Mouse (Mus musculus): ENCODE results near the gene Kdm4a. TPM values are rescaled to one million over a fixed set of nuclear protein-coding genes. Genes with fewer than 3 reads are reported as not detected.

Kdm4a gene
- polyA plus RNA-seq, 1 experiment from 2014 or later = 26.7 TPM

DNA sequence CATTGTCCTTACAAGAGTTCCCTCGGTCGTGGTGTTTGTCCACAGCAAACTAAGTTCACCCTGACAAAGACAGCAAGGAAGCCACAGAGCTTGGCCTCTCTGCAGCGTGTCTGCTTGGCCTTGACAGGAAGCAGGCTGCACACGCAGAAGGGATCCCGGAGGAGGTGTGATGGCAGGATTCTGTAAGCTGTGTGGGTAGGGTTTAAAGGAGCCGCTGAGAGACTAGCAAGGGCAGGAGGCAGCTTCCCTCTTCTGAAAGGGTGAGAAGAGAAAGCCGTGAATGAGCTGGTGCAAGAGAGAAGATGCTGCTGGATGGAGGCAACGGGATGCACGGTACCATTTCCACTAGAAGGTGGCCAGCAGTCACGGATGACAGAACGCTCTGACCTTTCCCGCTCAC is 67.2 kb downstream of the Kdm4a start:
- Histone ChIP-seq H3K9me3 (ENCODE audit: control insufficient read depth, low read length) (0 out of 2 replicates have a peak, but pooled peaks cover 4% of the 10 kb centered on the region), H3K4me2 (ENCODE audit: low read length) (no peak overlapping the region), H3K27ac (replicated peaks in 1 of 2; ENCODE audit: control insufficient read depth in 1 of 2, insufficient read depth in 1 of 2, low read depth in 2 of 2, low read length in 2 of 2) (no peak overlapping the region), H3K27me3 (ENCODE audit: control insufficient read depth, insufficient read depth, low read length) (no peaks in the 10 kb centered on the region), H3K36me3 (ENCODE audit: control insufficient read depth, insufficient read depth, low read length) (0 out of 2 replicates have a peak, but pooled peaks cover 3% of the 10 kb centered on the region), H3K4me3 (ENCODE audit: control insufficient read depth in 1 of 2, insufficient read depth in 1 of 2, low read depth in 1 of 2, low read length in 2 of 2) (no peak overlapping the region), H3K9ac (ENCODE audit: low read length) (no peak overlapping the region), H3K4me1 (ENCODE audit: control insufficient read depth in 2 of 2, insufficient read depth in 2 of 2, low read length in 2 of 2) (peaks cover 10 to 18% of the 10 kb centered on the region in 2 experiments)
- no peak for ATAC-seq (ENCODE audit: insufficient number of reproducible peaks, insufficient read depth, low FRiP score, low read depth)
- WGBS = 70% methylated on average over 12 of the region's 12 CpGs

DNA sequence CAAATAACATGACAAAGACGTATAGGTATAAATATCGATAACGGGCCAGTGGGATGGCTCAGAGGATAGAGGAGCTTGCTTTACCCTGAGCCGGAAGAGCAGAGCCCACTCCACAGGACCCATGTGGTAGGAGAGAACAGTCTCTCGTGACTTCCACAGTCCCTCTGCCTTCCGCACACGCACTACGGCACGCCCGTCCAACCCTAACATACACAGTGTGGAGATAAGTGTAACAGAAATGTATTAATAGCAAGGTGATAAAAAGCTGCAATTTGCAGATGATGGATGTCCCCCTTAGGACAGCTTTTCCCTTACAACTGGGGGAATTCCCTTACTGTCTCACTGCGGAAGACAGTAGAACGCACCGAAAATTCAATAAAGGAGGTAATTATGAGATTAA is 70.2 kb downstream of the Kdm4a start:
- H3K27me3 ChIP-seq (ENCODE audit: control insufficient read depth, insufficient read depth, low read length) = no peaks in the 10 kb centered on the region
- peak overlapping the region; percentile 26 for H3K4me2 ChIP-seq (ENCODE audit: low read length)
- H3K9ac ChIP-seq (ENCODE audit: low read length) = no peak overlapping the region
- peaks cover 15 to 32% of the 10 kb centered on the region in 2 experiments for H3K4me1 ChIP-seq (ENCODE audit: control insufficient read depth in 2 of 2, insufficient read depth in 2 of 2, low read length in 2 of 2)
- 0 out of 2 replicates have a peak, but pooled peaks cover 4% of the 10 kb centered on the region for H3K9me3 ChIP-seq (ENCODE audit: control insufficient read depth, low read length)
- H3K36me3 ChIP-seq (ENCODE audit: control insufficient read depth, insufficient read depth, low read length) = 0 out of 2 replicates have a peak, but pooled peaks cover 3% of the 10 kb centered on the region
- WGBS = 54% methylated on average over 13 of the region's 13 CpGs
- no peak overlapping the region for H3K4me3 ChIP-seq (ENCODE audit: control insufficient read depth in 1 of 2, insufficient read depth in 1 of 2, low read depth in 1 of 2, low read length in 2 of 2)
- ATAC-seq (ENCODE audit: insufficient number of reproducible peaks, insufficient read depth, low FRiP score, low read depth) = no peak
- H3K27ac ChIP-seq (replicated peaks in 1 of 2; ENCODE audit: control insufficient read depth in 1 of 2, insufficient read depth in 1 of 2, low read depth in 2 of 2, low read length in 2 of 2) = peak overlapping the region in 1 of 2 experiments; percentile 25; a peak in 1 of 4 replicates

DNA sequence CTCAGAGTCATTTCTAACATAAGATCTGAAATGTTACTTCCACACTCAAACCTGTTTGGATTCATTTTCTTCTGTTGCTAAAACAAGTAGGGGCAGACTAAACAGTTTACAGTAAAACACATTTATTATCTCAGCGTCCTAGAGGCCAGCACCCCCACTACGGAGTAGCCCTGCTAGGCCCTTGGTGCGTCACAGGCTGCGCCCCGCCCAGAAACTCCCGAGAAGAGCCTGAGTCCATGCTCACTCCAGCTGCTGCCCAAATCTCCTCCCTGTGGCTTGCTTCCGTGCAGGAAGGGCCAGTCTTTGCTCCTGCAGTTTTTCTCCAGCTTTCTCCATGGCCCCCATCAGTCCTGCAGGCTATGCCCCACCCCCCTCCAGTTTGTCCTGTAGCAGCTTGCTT is 71.1 kb downstream of the Kdm4a start:
- Histone ChIP-seq H3K27ac (replicated peaks in 1 of 2; ENCODE audit: control insufficient read depth in 1 of 2, insufficient read depth in 1 of 2, low read depth in 2 of 2, low read length in 2 of 2) (no peak overlapping the region), H3K9ac (ENCODE audit: low read length) (no peak overlapping the region), H3K4me1 (ENCODE audit: control insufficient read depth in 2 of 2, insufficient read depth in 2 of 2, low read length in 2 of 2) (peaks cover 15 to 32% of the 10 kb centered on the region in 2 experiments), H3K4me3 (ENCODE audit: control insufficient read depth in 1 of 2, insufficient read depth in 1 of 2, low read depth in 1 of 2, low read length in 2 of 2) (no peak overlapping the region), H3K27me3 (ENCODE audit: control insufficient read depth, insufficient read depth, low read length) (no peaks in the 10 kb centered on the region), H3K36me3 (ENCODE audit: control insufficient read depth, insufficient read depth, low read length) (0 out of 2 replicates have a peak, but pooled peaks cover 3% of the 10 kb centered on the region), H3K4me2 (ENCODE audit: low read length) (no peak overlapping the region), H3K9me3 (ENCODE audit: control insufficient read depth, low read length) (0 out of 2 replicates have a peak, but pooled peaks cover 4% of the 10 kb centered on the region)
- 47% methylated on average over 7 of the region's 7 CpGs for WGBS
- no peak for ATAC-seq (ENCODE audit: insufficient number of reproducible peaks, insufficient read depth, low FRiP score, low read depth)

DNA sequence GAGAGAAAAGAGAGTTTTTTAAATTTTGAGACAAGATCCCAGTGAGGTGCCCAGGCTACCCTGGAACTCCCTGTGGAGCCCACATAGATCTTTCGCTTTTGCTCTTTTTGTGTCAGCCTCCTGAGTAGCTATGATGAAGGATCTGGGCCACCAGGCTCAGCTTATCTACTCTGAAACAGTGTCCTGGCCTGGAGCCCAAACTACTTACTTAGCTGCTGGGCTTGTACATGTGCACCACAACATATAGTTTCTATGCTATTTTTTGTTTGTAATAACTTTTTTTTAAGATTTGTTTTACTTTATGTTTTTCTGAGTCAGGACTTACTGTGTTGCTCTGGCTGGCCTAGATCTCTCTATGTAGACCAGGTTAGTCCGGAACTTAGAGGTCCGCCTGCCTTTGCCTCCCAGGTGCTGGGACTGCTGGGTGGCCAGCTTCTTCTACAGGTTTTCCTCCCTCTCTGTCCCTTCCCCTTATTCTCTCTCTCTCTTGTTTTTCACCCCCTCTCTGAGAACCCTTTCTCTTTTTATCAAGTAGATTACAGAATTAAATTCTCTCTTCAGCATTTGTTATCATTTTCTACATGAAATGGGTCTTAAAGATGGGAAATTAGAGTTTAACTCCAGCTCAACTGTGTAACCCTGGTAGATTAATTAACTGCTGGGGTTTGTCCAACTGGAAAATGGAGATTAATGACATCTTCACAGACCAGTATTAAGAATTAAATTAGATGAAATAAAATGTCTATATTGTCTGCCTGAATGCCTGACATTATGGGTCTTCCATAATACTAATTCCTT is 74.4 kb downstream of the Kdm4a start:
- 71% methylated on average over 3 of the region's 3 CpGs for WGBS
- Histone ChIP-seq H3K9ac (ENCODE audit: low read length) (no peak overlapping the region), H3K27me3 (ENCODE audit: control insufficient read depth, insufficient read depth, low read length) (no peaks in the 10 kb centered on the region), H3K4me2 (ENCODE audit: low read length) (no peak overlapping the region), H3K4me3 (ENCODE audit: control insufficient read depth in 1 of 2, insufficient read depth in 1 of 2, low read depth in 1 of 2, low read length in 2 of 2) (no peak overlapping the region), H3K9me3 (ENCODE audit: control insufficient read depth, low read length) (0 out of 2 replicates have a peak, but pooled peaks cover 4% of the 10 kb centered on the region), H3K36me3 (ENCODE audit: control insufficient read depth, insufficient read depth, low read length) (0 out of 2 replicates have a peak, but pooled peaks cover 3% of the 10 kb centered on the region), H3K27ac (replicated peaks in 1 of 2; ENCODE audit: control insufficient read depth in 1 of 2, insufficient read depth in 1 of 2, low read depth in 2 of 2, low read length in 2 of 2) (no peak overlapping the region), H3K4me1 (ENCODE audit: control insufficient read depth in 2 of 2, insufficient read depth in 2 of 2, low read length in 2 of 2) (peaks cover 15 to 32% of the 10 kb centered on the region in 2 experiments)
- ATAC-seq (ENCODE audit: insufficient number of reproducible peaks, insufficient read depth, low FRiP score, low read depth) = no peak

DNA sequence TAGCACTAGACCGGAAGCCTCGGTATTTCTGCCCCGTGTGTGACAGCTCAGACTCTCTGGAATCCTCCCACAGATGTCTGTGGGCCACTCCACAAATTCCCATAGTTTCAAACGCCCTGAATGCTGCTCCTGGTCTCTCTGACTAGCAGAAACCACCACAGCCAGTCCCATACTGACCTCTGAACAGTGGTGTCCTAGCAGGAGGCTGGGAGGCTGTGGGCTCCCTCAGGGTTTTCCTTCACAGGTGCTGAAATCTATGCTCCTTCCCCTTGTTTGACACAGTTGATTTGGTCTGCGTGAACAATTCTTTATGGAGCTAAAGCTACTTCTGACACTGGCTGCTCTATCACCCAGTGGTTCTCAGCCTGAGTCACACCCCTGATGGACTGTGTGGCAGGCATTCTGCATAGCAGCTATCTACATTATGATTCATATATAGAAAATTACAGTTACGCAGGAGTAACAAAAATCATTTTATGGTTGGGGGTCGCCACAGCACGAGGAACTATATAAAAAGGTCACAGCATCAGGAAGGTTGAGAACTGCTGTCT is 76.5 kb downstream of the Kdm4a start:
- no peak for ATAC-seq (ENCODE audit: insufficient number of reproducible peaks, insufficient read depth, low FRiP score, low read depth)
- no peak overlapping the region for H3K27ac ChIP-seq (replicated peaks in 1 of 2; ENCODE audit: control insufficient read depth in 1 of 2, insufficient read depth in 1 of 2, low read depth in 2 of 2, low read length in 2 of 2)
- WGBS = 60% methylated on average over 8 of the region's 8 CpGs
- 0 out of 2 replicates have a peak, but pooled peaks cover 4% of the 10 kb centered on the region for H3K9me3 ChIP-seq (ENCODE audit: control insufficient read depth, low read length)
- no peak overlapping the region for H3K9ac ChIP-seq (ENCODE audit: low read length)
- H3K4me2 ChIP-seq (ENCODE audit: low read length) = no peak overlapping the region
- peaks cover 4 to 15% of the 10 kb centered on the region in 2 experiments for H3K4me1 ChIP-seq (ENCODE audit: control insufficient read depth in 2 of 2, insufficient read depth in 2 of 2, low read length in 2 of 2)
- 0 out of 2 replicates have a peak, but pooled peaks cover 3% of the 10 kb centered on the region for H3K36me3 ChIP-seq (ENCODE audit: control insufficient read depth, insufficient read depth, low read length)
- no peak overlapping the region for H3K4me3 ChIP-seq (ENCODE audit: control insufficient read depth in 1 of 2, insufficient read depth in 1 of 2, low read depth in 1 of 2, low read length in 2 of 2)
- no peaks in the 10 kb centered on the region for H3K27me3 ChIP-seq (ENCODE audit: control insufficient read depth, insufficient read depth, low read length)

DNA sequence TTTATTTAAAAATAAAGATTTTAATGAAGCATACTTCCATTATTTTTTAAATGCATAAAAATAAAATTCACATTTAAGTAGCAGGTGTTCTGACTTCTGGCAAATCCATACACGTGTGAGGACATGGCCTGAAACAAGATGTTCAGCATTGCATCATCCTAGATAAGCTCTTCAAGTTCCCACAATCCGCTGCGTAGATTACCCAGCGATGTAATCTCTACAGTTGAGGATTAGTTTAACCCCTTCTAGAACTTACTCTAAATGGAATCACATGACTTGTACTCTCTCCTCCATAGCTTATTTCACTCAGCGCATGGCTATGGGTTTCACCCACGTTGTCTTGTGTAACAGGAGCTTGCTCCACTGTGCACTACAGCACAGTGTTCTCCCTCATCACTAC is 78.3 kb downstream of the Kdm4a start:
- Histone ChIP-seq H3K27ac (replicated peaks in 1 of 2; ENCODE audit: control insufficient read depth in 1 of 2, insufficient read depth in 1 of 2, low read depth in 2 of 2, low read length in 2 of 2) (no peak overlapping the region), H3K36me3 (ENCODE audit: control insufficient read depth, insufficient read depth, low read length) (no peaks in the 10 kb centered on the region), H3K9me3 (ENCODE audit: control insufficient read depth, low read length) (no peaks in the 10 kb centered on the region), H3K4me3 (ENCODE audit: control insufficient read depth in 1 of 2, insufficient read depth in 1 of 2, low read depth in 1 of 2, low read length in 2 of 2) (no peak overlapping the region), H3K27me3 (ENCODE audit: control insufficient read depth, insufficient read depth, low read length) (no peaks in the 10 kb centered on the region), H3K9ac (ENCODE audit: low read length) (no peak overlapping the region), H3K4me2 (ENCODE audit: low read length) (no peak overlapping the region), H3K4me1 (ENCODE audit: control insufficient read depth in 2 of 2, insufficient read depth in 2 of 2, low read length in 2 of 2) (peaks cover 3 to 7% of the 10 kb centered on the region in 2 experiments; a peak in 1 of 4 replicates)
- WGBS = 65% methylated on average over 6 of the region's 6 CpGs
- no peak for ATAC-seq (ENCODE audit: insufficient number of reproducible peaks, insufficient read depth, low FRiP score, low read depth)

DNA sequence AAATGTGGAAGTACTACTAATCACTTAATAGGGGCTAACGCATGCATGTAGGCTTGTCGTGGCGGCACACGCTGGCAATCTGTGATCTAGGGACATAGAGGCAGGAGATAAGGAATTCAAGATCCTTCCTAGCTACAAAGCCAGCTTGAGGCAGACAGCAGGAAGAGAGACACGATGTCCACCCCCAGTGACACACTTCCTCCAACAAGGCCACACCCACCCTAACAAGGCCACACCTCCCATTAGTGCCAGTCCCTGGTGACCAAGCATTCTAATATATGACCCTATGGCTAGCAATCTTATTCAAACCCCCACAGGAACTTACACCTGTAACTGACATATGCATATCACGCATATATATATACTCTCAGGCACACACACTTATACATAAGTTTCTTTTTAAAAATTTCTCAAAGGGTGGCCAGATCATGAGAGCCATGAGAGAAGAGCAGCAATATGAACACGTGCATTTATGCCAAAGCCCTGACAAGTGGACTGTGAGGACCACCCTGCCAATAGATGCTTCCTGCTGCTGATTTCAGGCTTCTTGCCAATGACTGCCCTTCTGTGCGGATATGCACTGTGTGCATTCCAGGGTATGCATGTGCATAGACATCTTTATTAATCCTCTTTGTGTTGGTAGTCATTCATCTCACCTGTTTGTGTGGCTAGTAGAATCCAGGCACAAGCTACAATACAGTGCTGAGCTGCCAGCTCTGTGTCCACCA is 80.0 kb downstream of the Kdm4a start:
- Histone ChIP-seq H3K4me2 (ENCODE audit: low read length) (no peak overlapping the region), H3K36me3 (ENCODE audit: control insufficient read depth, insufficient read depth, low read length) (no peaks in the 10 kb centered on the region), H3K27me3 (ENCODE audit: control insufficient read depth, insufficient read depth, low read length) (no peaks in the 10 kb centered on the region), H3K9ac (ENCODE audit: low read length) (no peak overlapping the region), H3K27ac (replicated peaks in 1 of 2; ENCODE audit: control insufficient read depth in 1 of 2, insufficient read depth in 1 of 2, low read depth in 2 of 2, low read length in 2 of 2) (no peak overlapping the region), H3K9me3 (ENCODE audit: control insufficient read depth, low read length) (no peaks in the 10 kb centered on the region), H3K4me3 (ENCODE audit: control insufficient read depth in 1 of 2, insufficient read depth in 1 of 2, low read depth in 1 of 2, low read length in 2 of 2) (no peak overlapping the region), H3K4me1 (ENCODE audit: control insufficient read depth in 2 of 2, insufficient read depth in 2 of 2, low read length in 2 of 2) (no peaks in the 10 kb centered on the region)
- WGBS = 81% methylated on average over 8 of the region's 8 CpGs
- ATAC-seq (ENCODE audit: insufficient number of reproducible peaks, insufficient read depth, low FRiP score, low read depth) = no peak
